Mouse (Mus musculus) cerebral cortex, adult 2 months (tissue): ENCODE results near the gene Rbm3.

Source experiments
- WGBS: fragments of 180-500 bp; shearing (Covaris S2); methylation state at CpG from one replicate; pipeline ENCODE4 v1.1.7; 2018; 5-methylcytosine and 5-hydroxymethylcytosine counted together

Gene Rbm3

GRCm38 (mm10) chrX:8131393-8131792 is 14.3 kb downstream of the Rbm3 start:
- 92% methylated on average over 17 of the region's 17 CpGs for WGBS

GRCm38 (mm10) chrX:8125235-8125634 is 20.4 kb downstream of the Rbm3 start:
- WGBS, result 68% methylated on average over 7 of the region's 7 CpGs

GRCm38 (mm10) chrX:8123821-8124470 is 21.7 kb downstream of the Rbm3 start:
- 77% methylated on average over 6 of the region's 6 CpGs for WGBS

- 65% methylated on average over 4 of the region's 4 CpGs for WGBS
Measured at GRCm38 (mm10) chrX:8115275-8115674, 30.4 kb downstream of the Rbm3 start.

GRCm38 (mm10) chrX:8105019-8105418 is 40.7 kb downstream of the Rbm3 start:
- 91% methylated on average over 3 of the region's 3 CpGs for WGBS

- 63% methylated on average over 7 of the region's 7 CpGs for WGBS
Measured at GRCm38 (mm10) chrX:8102213-8102668, 43.4 kb downstream of the Rbm3 start.

- WGBS, result 6% methylated on average over 3 of the region's 3 CpGs
Measured at GRCm38 (mm10) chrX:8101017-8101416, 44.7 kb downstream of the Rbm3 start.

- 54% methylated on average over 4 of the region's 4 CpGs for whole genome bisulfite sequencing
Measured at GRCm38 (mm10) chrX:8099435-8099834, 46.2 kb downstream of the Rbm3 start.

- 5% methylated on average over 17 of the region's 19 CpGs for WGBS
Measured at GRCm38 (mm10) chrX:8096787-8097242, 48.9 kb downstream of the Rbm3 start.

- 2% methylated on average over 11 of the region's 48 CpGs for WGBS
Measured at GRCm38 (mm10) chrX:8096068-8096786, 49.5 kb downstream of the Rbm3 start.

GRCm38 (mm10) chrX:8095546-8095945 is 50.1 kb downstream of the Rbm3 start:
- WGBS, result 72% methylated on average over 10 of the region's 10 CpGs

GRCm38 (mm10) chrX:8090954-8091347 is 54.7 kb downstream of the Rbm3 start:
- 76% methylated on average over 4 of the region's 5 CpGs for WGBS

GRCm38 (mm10) chrX:8090346-8090953 is 55.2 kb downstream of the Rbm3 start, which contains the start of gene Was:
Gene Was, minus strand, starts transcription at chrX:8090498.
- 79% methylated on average over 12 of the region's 14 CpGs for WGBS

- WGBS, result 81% methylated on average over 3 of the region's 3 CpGs
Measured at GRCm38 (mm10) chrX:8089746-8090145, 55.9 kb downstream of the Rbm3 start.
